Mouse (Mus musculus) 416B (cell line): ENCODE measurements around the gene Psme2b.
"Not testable (repeated sequence)": the region's sequence is repeated elsewhere in the genome, so short reads cannot be mapped to it uniquely, and the experiment has no call there.

Experiments
- DNase-seq: peaks from one replicate; pipeline ENCODE4 v3.0.0; 2011; ENCODE audit warnings: low read depth

Psme2b gene

DNA sequence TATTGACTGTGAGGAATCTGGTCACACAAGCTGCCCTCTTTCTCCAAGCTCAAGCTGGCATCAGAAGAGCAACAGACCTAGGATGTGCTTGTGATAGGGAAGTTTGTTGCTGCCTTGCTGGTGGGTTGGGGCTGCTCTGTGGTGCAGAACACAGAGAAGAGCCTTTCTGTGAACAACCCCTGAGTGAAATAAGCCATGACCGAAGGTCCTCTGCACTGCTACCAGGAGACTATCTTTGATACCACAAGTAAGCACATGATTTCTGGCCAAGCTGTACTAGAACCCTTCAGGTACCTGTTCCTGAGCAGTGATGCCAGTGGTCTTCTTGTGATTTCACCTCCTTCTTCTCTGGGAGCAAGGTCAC lies 44.4 kb downstream of the Psme2b start:
- not testable (repeated sequence) for DNase-seq

GRCm38 (mm10) chr11:48900654-48901566 lies 45.1 kb downstream of the Psme2b start:
- DNase-seq = not testable (repeated sequence)

- peak; percentile 21 for DNase-seq
Observed at GRCm38 (mm10) chr11:48898812-48899431, 47.1 kb downstream of the Psme2b start.
